Comparison of ENCODE assay signal across 8 mouse cellular contexts in genomic region chr8:112570541-112570940, GRCm38 (mm10). TPM values are rescaled to one million over a fixed set of nuclear protein-coding genes. Genes with fewer than 3 reads are reported as not detected.
A peak's percentile ranks its signal among the peaks of the same experiment; 100 is the strongest.
DNase-seq lines count a peak whose midpoint lies in the region; ATAC-seq and TF ChIP-seq lines count a peak whose summit lies in the region.
"Had no signal": no experiment of that assay in that cellular context is flagged by ENCODE, and none has a peak within 500 bp of the region (broad histone marks: within the 10 kb centered on the region; RNA-seq: fewer than 3 reads in every experiment).

No protein-coding gene starts in this region.

- peak overlapping the region; percentile 31; the same call in 1 of the 2 replicates for H3K4me3 ChIP-seq in embryonic facial prominence, embryonic 14.5 days (ENCODE audit: low read depth, low read length)
- peak overlapping the region; percentile 25 for H3K4me3 ChIP-seq in limb, embryonic 14.5 days (replicated peaks; ENCODE audit: low read length)

- no peak overlapping the region for H3K27ac ChIP-seq in embryonic facial prominence, embryonic 14.5 days (replicated peaks; ENCODE audit: low read depth, low read length)
- no peak overlapping the region for H3K27ac ChIP-seq in limb, embryonic 14.5 days (replicated peaks; ENCODE audit: low read depth, low read length)

- peak overlapping the region; percentile 52 for H3K4me2 ChIP-seq in embryonic facial prominence, embryonic 14.5 days (ENCODE audit: low read depth, low read length)
- H3K4me2 ChIP-seq in limb, embryonic 14.5 days (replicated peaks; ENCODE audit: low read depth, low read length, severe bottlenecking) = 0 out of 2 replicates have a peak overlapping the region, but pooled peaks have one; percentile 44

- H3K9me3 ChIP-seq in embryonic facial prominence, embryonic 14.5 days (ENCODE audit: control insufficient read depth, low read length) = no peaks in the 10 kb centered on the region
- H3K9me3 ChIP-seq in limb, embryonic 14.5 days (ENCODE audit: control insufficient read depth, low read length) = no peaks in the 10 kb centered on the region

- H3K9ac ChIP-seq in embryonic facial prominence, embryonic 14.5 days (ENCODE audit: low read depth, low read length) = no peak overlapping the region
- no peak overlapping the region for H3K9ac ChIP-seq in limb, embryonic 14.5 days (ENCODE audit: low read depth, low read length, severe bottlenecking)

- ATAC-seq in embryonic facial prominence, embryonic 14.5 days (ENCODE audit: low read depth) = no peak
- ATAC-seq in limb, embryonic 14.5 days (ENCODE audit: low FRiP score, low read depth) = no peak

- 6% methylated on average over 6 of the region's 6 CpGs for WGBS in embryonic facial prominence, embryonic 14.5 days
- 8% methylated on average over 6 of the region's 6 CpGs for WGBS in limb, embryonic 14.5 days

- peak; percentile 13 to 24 for DNase-seq in left cerebral cortex, postnatal 36 days (ENCODE audit: low spot score in 2 of 2)
- no peak for DNase-seq in left cerebral cortex, adult 9 months (ENCODE audit: low spot score in 2 of 2)
- no peak for DNase-seq in embryonic facial prominence, embryonic 14.5 days (ENCODE audit: low spot score)
- DNase-seq in limb, embryonic 14.5 days (ENCODE audit: low spot score) = no peak
- DNase-seq in right cerebral cortex, postnatal 4 days = peak; percentile 9
- DNase-seq in adrenal gland, adult 2 months = no peak
- no peak for DNase-seq in lung, postnatal 36 days
- DNase-seq: adrenal gland, postnatal 14 days had no signal

- intact Hi-C loops in left cerebral cortex, postnatal 36 days (cut with DNase I) = loop anchor here (2.0 to 10.0 kb wide), 5 partner anchors 154 to 1012 kb away; no protein-coding TSS in a partner anchor

- 0 out of 2 replicates have a peak, but pooled peaks cover 2% of the 10 kb centered on the region for H3K4me1 ChIP-seq in embryonic facial prominence, embryonic 14.5 days (ENCODE audit: control insufficient read depth, insufficient read depth, low read length)
- H3K4me1 ChIP-seq in limb, embryonic 14.5 days (ENCODE audit: control insufficient read depth, insufficient read depth, low read length) = no peaks in the 10 kb centered on the region

- no peaks in the 10 kb centered on the region for H3K36me3 ChIP-seq in embryonic facial prominence, embryonic 14.5 days (ENCODE audit: control insufficient read depth, insufficient read depth, low read length)
- H3K36me3 ChIP-seq in limb, embryonic 14.5 days (ENCODE audit: control insufficient read depth, insufficient read depth, low read length) = no peaks in the 10 kb centered on the region

- H3K27me3 ChIP-seq in embryonic facial prominence, embryonic 14.5 days (replicated peaks; ENCODE audit: control insufficient read depth, insufficient read depth, low read length) = peaks cover 18% of the 10 kb centered on the region
- H3K27me3 ChIP-seq in limb, embryonic 14.5 days (ENCODE audit: control insufficient read depth, insufficient read depth, low read length) = peaks cover 12% of the 10 kb centered on the region; the same call in 1 of the 2 replicates

- TF ChIP-seq POLR2A in limb, embryonic 14.5 days (IDR thresholded peaks at IDR 0.05; ENCODE audit: borderline replicate concordance, extremely low read depth, insufficient read depth, insufficient read length) = no peak

RNA-seq across cellular contexts. Expression of gene Cntnap4, which starts 0.7 kb away (rescaled TPM):
- 10 to 100 TPM; 24.3 to 25.6 TPM for total RNA-seq in left cerebral cortex, postnatal 36 days (2021)
- polyA plus RNA-seq in embryonic facial prominence, embryonic 14.5 days (2014; fragmentation: Nextera tagmentation; extraction: Ambion mirVana) = 2.3 and 2.5 TPM in 2 replicates
- polyA plus RNA-seq in limb, embryonic 14.5 days (2012; rRNA removed) = 3.9 and 5.5 TPM in 2 replicates
- polyA plus RNA-seq in limb, embryonic 14.5 days (2014; fragmentation: Nextera tagmentation; extraction: Ambion mirVana) = 3.9 and 4.8 TPM in 2 replicates
- not detected for total RNA-seq in adrenal gland, adult 2 months (2021)
- polyA plus RNA-seq in adrenal gland, adult 2 months (2012; rRNA removed) = not detected in 2 replicates
- total RNA-seq: adrenal gland, postnatal 14 days had no signal

Comparison
In these comparisons a context has a peak if more than half of its experiments do, and no peak if none do; other contexts are left out.
1. DNase-seq: peak in left cerebral cortex, postnatal 36 days (2 of 2) and right cerebral cortex, postnatal 4 days (single experiment); none in left cerebral cortex, adult 9 months (0 of 2), embryonic facial prominence, embryonic 14.5 days (single experiment), limb, embryonic 14.5 days (single experiment), adrenal gland, adult 2 months (single experiment) and lung, postnatal 36 days (single experiment).